Mouse (Mus musculus): ENCODE measurements around the gene H2al1k. TPM values are rescaled to one million over a fixed set of nuclear protein-coding genes. Genes with fewer than 3 reads are reported as not detected.
"Not testable (repeated sequence)": the region's sequence is repeated elsewhere in the genome, so short reads cannot be mapped to it uniquely, and the experiment has no call there.

The H2al1k gene
- total RNA-seq (2014; rRNA removed; ENCODE audit: low replicate concordance) (not detected in 2 replicates), polyA plus RNA-seq (2015; fragmentation: Nextera tagmentation; extraction: Ambion mirVana) (not detected in 2 replicates)

DNA sequence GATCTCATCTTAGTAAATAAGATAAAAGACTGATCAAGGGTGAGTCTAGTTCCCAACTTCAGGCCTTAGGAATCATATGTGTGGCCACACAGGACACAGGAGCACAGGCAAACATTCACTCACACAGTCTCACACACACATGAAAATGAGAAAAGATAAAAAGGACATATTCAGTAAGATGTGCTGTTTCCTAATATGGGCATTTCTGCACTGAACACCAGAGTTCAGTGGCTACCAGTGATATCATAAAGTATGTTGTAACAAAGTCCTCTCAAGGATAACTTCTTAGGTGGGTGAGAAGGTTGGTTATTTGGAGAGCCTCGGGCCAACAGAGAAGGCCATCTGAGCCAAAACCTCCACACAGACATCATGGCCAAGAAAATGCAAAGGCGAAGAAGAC is at the start of gene H2al1k:
H2al1k (plus strand) TSS at position 301 of the 400 bp plus-strand sequence.
- H3K4me3 ChIP-seq (ENCODE audit: low read depth, low read length); H3K9me3 ChIP-seq (replicated peaks; ENCODE audit: control insufficient read depth, low read length); ATAC-seq (ENCODE audit: insufficient read depth, low read depth); H3K9ac ChIP-seq (replicated peaks; ENCODE audit: low read depth, low read length); H3K27ac ChIP-seq (ENCODE audit: low read depth); H3K4me1 ChIP-seq (ENCODE audit: control insufficient read depth, insufficient read depth); H3K36me3 ChIP-seq (replicated peaks; ENCODE audit: control insufficient read depth, insufficient read depth, low read length); H3K27me3 ChIP-seq (ENCODE audit: control insufficient read depth, insufficient read depth, low read length); DNase-seq (ENCODE audit: low spot score); H3K4me2 ChIP-seq (ENCODE audit: low read depth, low read length): not testable (repeated sequence)
- WGBS = no CpG with 5 or more reads among the region's 2 CpGs

- ATAC-seq (ENCODE audit: insufficient read depth, low read depth) = no peak
- Histone ChIP-seq H3K27ac (ENCODE audit: low read depth) (no peak overlapping the region), H3K36me3 (replicated peaks; ENCODE audit: control insufficient read depth, insufficient read depth, low read length) (no peaks in the 10 kb centered on the region), H3K9me3 (replicated peaks; ENCODE audit: control insufficient read depth, low read length) (no peaks in the 10 kb centered on the region), H3K27me3 (ENCODE audit: control insufficient read depth, insufficient read depth, low read length) (no peaks in the 10 kb centered on the region), H3K4me2 (ENCODE audit: low read depth, low read length) (no peak overlapping the region), H3K9ac (replicated peaks; ENCODE audit: low read depth, low read length) (no peak overlapping the region), H3K4me3 (ENCODE audit: low read depth, low read length) (no peak overlapping the region), H3K4me1 (ENCODE audit: control insufficient read depth, insufficient read depth) (no peaks in the 10 kb centered on the region)
- TF ChIP-seq EP300 (IDR thresholded peaks at IDR 0.05; ENCODE audit: low read depth) = no peak
- no peak for TF ChIP-seq CTCF (IDR thresholded peaks at IDR 0.05; ENCODE audit: low read depth)
- DNase-seq (ENCODE audit: low spot score) = no peak
- 75% methylated on average over 5 of the region's 5 CpGs for WGBS
These were observed 47.6 kb upstream of the H2al1k start for GRCm38 (mm10) chrX:9302791-9303190.

GRCm38 (mm10) chrX:9303455-9303854 is 47.0 kb upstream of the H2al1k start:
- no peak for DNase-seq (ENCODE audit: low spot score)
- no peak for ATAC-seq (ENCODE audit: insufficient read depth, low read depth)
- Histone ChIP-seq H3K27ac (ENCODE audit: low read depth) (no peak overlapping the region), H3K4me2 (ENCODE audit: low read depth, low read length) (no peak overlapping the region), H3K4me3 (ENCODE audit: low read depth, low read length) (no peak overlapping the region), H3K9me3 (replicated peaks; ENCODE audit: control insufficient read depth, low read length) (no peaks in the 10 kb centered on the region), H3K36me3 (replicated peaks; ENCODE audit: control insufficient read depth, insufficient read depth, low read length) (no peaks in the 10 kb centered on the region), H3K9ac (replicated peaks; ENCODE audit: low read depth, low read length) (no peak overlapping the region), H3K4me1 (ENCODE audit: control insufficient read depth, insufficient read depth) (no peaks in the 10 kb centered on the region), H3K27me3 (ENCODE audit: control insufficient read depth, insufficient read depth, low read length) (no peaks in the 10 kb centered on the region)
- 33% methylated on average over 1 of the region's 1 CpGs for WGBS
- TF ChIP-seq EP300 (IDR thresholded peaks at IDR 0.05; ENCODE audit: low read depth) = no peak
- no peak for TF ChIP-seq CTCF (IDR thresholded peaks at IDR 0.05; ENCODE audit: low read depth)

DNA sequence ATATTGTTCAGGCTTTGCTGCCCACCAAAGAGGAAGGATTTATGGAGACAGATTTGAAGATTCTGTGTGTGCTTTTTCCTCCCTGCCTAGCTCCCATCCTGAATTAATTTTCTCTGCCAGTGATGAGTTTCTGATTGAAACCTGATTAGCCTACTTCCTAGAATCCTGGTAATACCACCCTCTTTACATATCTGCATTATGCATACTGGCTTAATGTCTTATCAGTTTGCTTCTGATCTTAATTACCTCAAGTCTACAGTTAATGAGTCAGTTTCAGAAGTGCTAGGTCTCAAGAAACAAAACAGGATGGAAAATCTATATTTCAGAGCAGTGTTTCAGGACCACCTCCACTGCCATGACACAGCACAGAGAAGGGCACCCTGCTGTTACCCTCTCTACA is 34.0 kb upstream of the H2al1k start:
- H3K4me3 ChIP-seq (ENCODE audit: low read depth, low read length); DNase-seq (ENCODE audit: low spot score); H3K4me2 ChIP-seq (ENCODE audit: low read depth, low read length); H3K27me3 ChIP-seq (ENCODE audit: control insufficient read depth, insufficient read depth, low read length); H3K27ac ChIP-seq (ENCODE audit: low read depth); ATAC-seq (ENCODE audit: insufficient read depth, low read depth); H3K4me1 ChIP-seq (ENCODE audit: control insufficient read depth, insufficient read depth); H3K9me3 ChIP-seq (replicated peaks; ENCODE audit: control insufficient read depth, low read length); H3K9ac ChIP-seq (replicated peaks; ENCODE audit: low read depth, low read length); H3K36me3 ChIP-seq (replicated peaks; ENCODE audit: control insufficient read depth, insufficient read depth, low read length): not testable (repeated sequence)

DNA sequence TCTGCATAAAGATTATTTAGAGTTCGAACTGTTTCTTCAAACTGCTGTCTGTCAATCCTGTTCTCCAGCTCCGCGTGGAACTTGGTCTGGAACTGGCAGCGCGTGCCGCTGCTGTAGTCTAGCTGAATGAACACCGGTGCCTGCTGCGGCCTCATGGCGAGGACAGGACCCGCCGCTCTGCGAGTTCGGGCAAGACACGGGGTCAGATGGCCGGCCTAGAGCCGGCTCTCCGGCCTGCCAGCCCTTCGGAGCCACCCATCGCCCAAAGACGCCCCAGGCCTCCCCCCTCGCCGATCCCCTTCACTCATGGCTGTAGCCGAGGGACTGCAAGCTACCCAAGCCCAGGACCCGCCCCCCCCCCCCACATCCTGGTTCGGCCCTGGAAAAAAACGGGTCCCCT is 22.5 kb upstream of the H2al1k start:
- H3K9me3 ChIP-seq (replicated peaks; ENCODE audit: control insufficient read depth, low read length); H3K9ac ChIP-seq (replicated peaks; ENCODE audit: low read depth, low read length); DNase-seq (ENCODE audit: low spot score); H3K27ac ChIP-seq (ENCODE audit: low read depth); H3K36me3 ChIP-seq (replicated peaks; ENCODE audit: control insufficient read depth, insufficient read depth, low read length); H3K4me1 ChIP-seq (ENCODE audit: control insufficient read depth, insufficient read depth); H3K4me2 ChIP-seq (ENCODE audit: low read depth, low read length); ATAC-seq (ENCODE audit: insufficient read depth, low read depth); H3K27me3 ChIP-seq (ENCODE audit: control insufficient read depth, insufficient read depth, low read length); H3K4me3 ChIP-seq (ENCODE audit: low read depth, low read length): not testable (repeated sequence)
- WGBS = 86% methylated on average over 22 of the region's 26 CpGs

DNA sequence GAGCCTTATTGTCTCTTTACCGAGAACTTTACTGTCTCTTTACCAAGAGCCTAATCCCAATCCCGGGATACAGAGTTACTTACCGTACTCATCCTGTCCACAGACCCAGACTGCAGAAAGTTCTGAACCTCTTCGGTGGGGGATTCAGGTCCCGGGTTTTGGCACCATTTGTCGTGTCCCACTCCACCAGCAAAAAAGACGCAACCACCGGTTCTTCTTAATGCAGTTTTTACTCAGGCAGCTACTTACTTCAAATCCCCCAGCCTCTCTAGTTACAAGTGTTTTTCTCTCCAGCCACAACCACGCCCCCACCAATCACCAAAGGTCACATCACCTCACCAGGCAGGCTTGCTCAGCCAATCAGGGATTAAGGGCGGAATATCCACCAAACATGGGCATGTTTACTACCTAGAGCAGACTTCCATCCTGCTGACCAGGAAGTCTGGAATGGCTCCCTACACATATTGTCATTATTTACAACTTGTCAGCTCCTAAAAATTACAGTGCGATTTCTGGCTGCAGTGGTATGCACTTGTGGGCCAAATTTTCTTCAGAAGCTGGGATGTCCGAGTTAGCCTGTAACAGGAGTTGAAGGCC is 18.0 kb upstream of the H2al1k start:
- not testable (repeated sequence) for H3K4me2 ChIP-seq (ENCODE audit: low read depth, low read length); ATAC-seq (ENCODE audit: insufficient read depth, low read depth); H3K36me3 ChIP-seq (replicated peaks; ENCODE audit: control insufficient read depth, insufficient read depth, low read length)

More for the DNA sequence above, 18.0 kb upstream of the H2al1k start:
- H3K27ac ChIP-seq (ENCODE audit: low read depth); H3K4me1 ChIP-seq (ENCODE audit: control insufficient read depth, insufficient read depth); H3K9me3 ChIP-seq (replicated peaks; ENCODE audit: control insufficient read depth, low read length); H3K27me3 ChIP-seq (ENCODE audit: control insufficient read depth, insufficient read depth, low read length); H3K9ac ChIP-seq (replicated peaks; ENCODE audit: low read depth, low read length); DNase-seq (ENCODE audit: low spot score); H3K4me3 ChIP-seq (ENCODE audit: low read depth, low read length): not testable (repeated sequence)
- 73% methylated on average over 12 of the region's 12 CpGs for WGBS
